Mouse (Mus musculus) CD4-positive, CD25-positive, alpha-beta regulatory T cell, adult 2 months (primary cell): ENCODE measurements around the gene Cd160.

Source experiments
- DNase-seq: peaks from one replicate; pipeline ENCODE4 v3.0.0-alpha.2; 2012; ENCODE audit warnings: low read depth, low spot score

Gene Cd160

DNA sequence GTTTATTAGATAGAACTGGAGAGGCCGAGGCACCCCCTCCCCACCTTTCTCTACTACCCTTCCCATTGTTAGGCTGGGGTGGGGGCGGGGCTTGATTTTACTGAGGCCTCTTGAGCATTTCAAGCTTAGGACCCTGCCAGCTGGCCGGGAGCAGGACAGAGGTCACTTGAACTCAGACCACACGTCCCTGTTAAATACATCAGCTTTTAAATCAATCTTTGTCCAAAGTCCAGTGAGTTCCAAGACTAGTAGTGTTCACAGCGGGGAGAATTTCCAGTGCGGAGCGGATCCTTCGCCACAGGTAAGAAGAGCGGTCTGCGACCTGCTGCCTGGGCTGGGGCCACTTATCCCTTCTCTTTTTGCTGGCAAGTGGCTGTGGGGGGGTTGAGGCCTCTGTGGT lies 705 bp upstream of the Cd160 start:
- no peak for DNase-seq

DNA sequence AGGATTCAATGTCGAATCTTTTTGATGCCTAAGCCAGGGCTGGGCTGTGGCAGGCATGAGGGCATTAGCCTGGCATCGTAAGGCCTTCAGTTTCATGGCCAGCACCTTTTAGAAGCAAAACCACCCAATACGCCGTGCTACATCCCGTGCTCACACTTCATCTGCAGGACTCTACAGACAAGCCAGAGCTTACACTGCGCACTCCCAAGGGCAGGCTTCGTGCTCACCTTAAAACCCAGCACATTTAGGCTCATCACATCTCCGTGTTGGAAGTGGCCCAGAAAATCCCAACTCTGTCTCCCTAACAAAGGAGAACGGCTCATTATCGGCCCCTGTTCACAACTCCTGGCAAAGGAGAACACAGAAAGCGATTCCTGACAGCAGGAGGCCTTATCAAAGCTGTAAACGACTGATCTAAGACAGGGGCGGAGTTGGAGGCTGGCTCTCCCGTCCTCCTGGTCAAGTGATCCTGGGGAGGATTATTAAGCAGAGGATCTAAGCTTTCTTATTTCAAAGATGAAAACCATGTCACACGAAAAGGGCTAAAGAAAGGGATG lies 765 bp downstream of the Cd160 start:
- DNase-seq, result no peak

DNA sequence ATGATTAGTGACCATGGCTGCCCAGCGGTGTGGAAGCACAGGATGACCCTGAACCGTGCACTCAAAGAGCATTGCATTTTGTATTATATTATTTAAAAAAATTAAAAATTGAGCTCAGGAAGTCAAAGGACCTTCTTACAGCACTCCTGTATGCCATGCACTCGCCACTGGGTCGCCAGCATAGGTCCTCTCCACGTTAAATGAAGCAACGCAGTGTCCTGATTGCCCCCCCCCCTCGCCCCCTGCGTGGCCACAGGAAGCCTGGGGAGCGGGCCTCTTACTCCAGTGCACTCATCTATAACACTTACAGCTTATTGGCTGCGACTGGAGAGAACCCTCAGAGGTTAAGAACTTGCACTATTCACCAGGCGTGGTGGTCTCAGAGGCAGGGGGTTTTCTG lies 3.9 kb downstream of the Cd160 start:
- DNase-seq, result no peak

DNA sequence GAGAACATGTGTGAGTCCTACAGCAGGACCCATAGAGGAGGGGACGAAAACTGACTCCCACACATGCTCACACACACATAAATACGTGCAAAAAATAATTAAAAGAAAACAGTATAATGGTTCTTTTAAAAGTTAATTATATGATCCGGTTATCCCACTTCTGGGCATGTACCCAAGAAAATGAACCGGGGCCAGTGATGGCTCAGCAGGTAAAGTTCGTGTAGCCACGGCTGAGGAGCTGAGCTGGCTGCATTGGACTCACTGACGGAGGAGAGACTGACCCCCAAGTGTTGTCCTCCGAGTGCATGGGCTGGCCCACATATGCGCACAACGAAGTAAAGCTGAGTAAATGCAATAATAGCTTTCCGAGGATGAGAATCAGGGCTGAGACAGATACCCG lies 4.5 kb downstream of the Cd160 start:
- DNase-seq, result no peak

DNA sequence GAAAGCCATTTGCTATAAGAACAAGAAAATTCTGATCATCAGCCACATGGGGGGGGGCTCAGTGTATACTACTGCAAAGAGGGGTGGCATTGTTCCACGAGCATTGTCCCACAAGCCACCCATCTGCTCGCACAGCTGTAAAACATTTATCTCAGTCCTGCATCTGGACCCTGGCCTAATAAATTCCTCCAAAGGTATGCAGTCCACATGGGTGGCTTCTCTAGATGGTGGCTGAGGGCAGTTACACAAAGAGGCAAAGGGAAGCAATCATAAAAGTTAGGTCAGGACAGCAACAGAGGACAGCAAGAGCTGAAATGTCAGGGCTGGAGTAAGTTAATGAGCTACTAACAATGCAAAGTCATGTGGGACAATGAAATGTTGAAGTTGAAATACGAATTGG lies 5.5 kb downstream of the Cd160 start:
- no peak for DNase-seq

DNA sequence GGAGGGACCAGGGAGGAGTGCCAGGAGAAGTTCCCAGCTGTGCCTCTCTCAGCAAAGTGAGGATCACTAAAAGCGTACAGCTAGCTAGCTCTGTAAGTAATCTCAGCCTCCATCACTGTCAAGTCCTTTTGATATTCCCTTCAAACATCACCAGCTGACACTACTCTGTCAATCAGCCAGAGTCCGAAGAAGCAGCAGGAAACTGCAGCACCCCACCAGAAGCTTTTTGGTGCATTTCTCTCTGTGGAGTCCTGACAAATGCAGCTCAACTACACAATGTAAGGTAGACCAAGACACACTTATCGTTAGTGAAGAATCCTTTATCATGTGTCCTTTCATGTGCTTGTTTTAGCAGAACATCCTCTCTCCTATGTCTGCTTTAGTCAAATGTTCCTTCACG lies 7.6 kb downstream of the Cd160 start:
- DNase-seq, result no peak

DNA sequence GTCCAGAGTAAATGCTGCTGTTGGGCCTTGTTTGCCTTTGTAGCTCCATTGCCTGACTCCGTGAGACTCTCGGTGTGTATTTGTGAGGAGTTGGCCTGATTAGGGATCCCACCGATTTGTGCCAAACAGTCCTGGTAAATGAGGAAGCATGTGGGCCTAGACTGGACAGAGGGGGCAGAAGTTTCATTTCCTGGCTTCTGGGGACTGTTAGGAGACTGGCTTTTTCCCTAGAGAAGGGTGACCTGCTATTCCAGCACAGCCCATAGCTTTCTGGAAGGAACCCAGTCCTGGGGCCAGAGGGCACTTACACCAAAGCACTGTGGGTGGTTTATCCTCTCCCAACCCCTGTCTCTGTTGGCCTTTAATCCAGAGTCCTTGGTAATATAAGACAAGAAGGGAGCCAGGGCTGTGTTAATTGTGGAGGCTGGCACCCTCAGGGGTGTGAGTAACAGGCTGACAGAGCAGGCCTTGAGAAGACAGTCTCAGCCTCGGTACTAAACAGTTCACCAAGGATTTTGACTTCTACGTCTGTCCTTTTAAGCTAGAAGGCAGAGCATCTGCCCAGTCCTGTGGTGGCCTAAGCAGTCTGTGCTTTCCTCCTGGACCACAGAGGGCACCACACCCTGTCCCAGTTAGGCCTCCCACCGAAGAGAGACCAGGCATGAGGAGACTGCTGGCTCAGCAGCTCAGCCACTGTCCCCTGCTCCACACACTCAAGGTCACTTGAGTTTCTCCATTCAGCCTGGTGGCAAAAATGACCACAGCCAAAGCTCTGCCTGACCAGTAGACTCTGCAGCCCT lies 8.8 kb downstream of the Cd160 start:
- DNase-seq, result no peak

DNA sequence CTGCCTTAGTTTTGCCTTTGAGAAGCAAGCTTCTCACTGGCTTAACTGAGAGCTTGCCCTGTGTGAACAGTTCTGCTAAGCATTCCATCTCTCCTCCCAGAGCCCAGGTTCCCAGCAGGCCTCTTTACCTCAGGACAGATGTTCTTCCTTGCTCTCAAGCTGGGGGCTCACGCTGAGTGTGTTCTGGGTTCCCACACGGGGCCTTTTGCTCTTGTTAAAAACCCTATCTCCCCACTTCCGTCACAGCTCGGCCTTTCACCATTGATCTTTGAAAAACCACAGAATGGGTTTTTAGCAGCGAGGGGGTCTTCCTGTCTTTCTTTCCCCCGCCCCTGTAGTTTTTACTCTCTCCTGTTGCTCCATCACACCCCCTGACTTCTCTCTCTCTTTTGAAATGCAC lies 14.8 kb downstream of the Cd160 start:
- DNase-seq, result peak; percentile 51

DNA sequence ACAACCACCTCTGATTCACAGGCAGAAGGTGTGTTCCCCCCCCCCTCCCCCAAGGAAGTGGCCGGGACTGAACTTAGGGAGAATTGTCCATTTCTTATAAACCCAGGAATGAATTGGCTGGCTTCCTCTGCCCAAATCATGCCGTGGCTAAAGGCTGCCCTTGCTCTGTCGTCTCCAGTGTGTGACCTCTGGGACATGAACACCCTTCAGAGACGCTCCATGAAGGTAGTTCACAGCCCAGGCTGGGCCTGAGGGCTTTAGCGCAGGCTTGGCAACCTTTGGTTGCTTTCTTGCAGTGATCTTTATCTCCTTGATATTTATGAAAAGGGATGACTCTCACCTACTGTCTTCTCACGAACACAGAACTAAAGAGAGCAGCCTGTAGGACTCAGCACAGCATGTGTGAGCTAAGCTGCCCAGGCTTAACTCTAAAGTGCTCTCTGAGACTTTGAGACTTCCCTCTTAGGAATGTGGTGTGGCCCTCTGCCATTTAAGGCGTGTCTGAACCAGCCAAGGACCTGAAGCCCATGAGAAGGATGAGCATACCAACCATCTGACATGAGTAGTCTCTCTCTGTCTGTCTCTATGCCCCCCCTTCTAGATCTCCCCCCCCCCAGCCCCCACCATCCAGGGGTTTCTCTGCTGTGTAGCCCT lies 15.4 kb downstream of the Cd160 start:
- DNase-seq, result peak; percentile 31

DNA sequence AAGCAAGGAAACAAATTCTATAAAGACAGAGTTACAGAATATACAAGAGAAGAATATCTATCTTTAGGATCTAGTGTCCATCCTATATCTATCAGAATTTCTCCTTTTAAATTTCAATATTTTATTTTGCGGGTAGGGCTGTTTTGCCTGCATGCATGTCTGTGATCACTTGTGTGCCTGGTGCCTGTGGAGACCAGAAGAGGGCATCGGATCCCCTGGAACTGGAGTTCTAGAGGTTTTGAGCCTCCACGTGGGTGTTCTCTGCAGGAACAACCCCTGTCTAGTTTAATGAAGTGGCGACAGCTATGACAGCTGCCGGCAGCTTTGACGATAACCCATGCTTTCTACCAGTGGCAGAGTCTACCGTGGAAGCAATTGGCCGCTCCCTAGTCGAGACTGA lies 16.0 kb downstream of the Cd160 start:
- DNase-seq, result peak; percentile 69

DNA sequence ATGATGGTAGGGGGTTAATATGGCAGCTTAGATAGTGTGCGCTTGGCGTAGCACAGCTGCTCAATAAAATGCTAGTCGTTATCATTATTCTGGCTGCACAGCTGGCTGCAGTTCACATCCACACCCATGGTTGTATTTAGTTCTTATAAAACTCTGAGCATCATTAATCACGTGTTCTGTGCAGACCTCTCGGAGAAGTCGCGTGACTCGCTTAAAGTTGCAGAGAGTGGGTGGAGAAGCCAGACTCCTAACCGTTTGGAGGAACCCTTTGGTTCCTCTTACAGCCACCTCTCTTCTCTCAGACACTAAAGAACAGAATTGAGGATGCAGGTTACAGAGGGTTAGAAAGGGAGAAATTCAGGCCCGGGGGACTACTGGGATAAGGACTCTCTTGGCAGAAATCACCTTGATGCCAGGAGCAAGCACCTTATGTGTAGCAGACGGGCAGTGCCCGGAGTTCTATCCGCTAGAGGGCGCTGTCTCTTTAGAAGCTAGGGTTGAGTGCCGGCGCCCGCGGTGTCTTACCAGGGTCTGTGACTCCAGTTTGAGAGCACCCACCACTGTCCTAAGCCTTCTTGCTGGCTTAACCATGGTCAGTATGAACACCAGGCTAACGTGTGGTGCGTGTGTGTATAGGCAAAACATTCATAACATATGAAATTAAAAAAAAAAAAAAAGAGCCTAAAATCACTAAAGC lies 16.6 kb downstream of the Cd160 start:
- peak; percentile 91 for DNase-seq

DNA sequence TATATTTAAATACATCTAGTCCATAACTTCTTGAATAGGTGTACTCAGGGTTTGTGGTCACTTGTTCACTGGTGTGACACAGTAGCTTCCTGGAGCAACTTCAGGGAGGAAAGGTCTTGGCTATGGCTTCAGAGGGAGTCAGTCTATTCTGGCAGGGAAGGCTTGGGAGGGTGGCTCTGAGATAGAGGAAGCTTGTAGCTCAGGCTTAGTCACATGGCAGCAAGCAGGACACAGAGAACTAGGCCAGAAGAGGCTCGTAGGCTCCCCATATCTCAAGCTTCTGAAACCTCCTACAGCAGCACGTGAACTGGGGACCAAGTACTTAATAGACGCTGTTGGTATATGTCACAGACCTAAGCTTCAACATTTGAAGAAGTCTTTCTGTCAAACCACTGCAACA lies 17.9 kb downstream of the Cd160 start:
- DNase-seq, result no peak

DNA sequence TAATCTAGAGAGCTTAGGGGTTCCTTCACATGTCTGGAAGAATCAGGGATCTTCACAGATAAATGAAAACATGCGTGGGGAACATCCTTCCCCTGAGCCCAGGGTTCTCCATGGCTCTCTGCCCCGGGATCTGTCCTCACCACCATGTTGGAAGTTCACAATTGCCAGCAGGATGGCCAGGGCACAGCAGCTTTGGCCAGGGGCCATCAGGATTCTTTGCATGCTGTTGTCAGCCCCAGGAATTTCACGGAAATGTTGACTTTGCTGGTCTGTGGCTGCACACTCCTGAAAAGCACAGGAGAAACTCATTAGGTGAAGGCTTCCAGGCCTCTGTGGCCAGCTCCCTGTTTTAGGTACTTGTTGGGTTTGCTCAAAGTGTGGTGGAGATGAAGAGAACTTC lies 20.5 kb downstream of the Cd160 start:
- DNase-seq, result no peak

DNA sequence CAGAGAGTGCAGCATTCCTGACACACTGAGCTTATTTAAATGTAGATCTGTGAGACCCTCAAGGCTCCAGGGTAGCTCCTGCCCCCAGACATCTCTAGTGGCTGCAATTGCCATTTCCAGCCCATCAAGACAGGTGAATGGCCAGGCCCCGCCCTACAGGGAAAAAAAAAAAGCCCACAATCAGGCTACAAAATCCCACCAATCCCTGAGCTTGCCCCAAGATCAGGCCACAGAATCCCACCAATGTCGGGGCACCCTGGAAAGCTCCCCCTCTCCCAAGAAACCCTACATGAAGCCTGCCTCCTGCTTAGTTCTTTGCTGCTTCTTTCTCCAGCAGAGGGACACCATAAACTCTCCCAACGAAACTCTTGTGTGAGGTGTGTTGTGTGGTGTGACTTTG lies 21.0 kb downstream of the Cd160 start:
- no peak for DNase-seq

DNA sequence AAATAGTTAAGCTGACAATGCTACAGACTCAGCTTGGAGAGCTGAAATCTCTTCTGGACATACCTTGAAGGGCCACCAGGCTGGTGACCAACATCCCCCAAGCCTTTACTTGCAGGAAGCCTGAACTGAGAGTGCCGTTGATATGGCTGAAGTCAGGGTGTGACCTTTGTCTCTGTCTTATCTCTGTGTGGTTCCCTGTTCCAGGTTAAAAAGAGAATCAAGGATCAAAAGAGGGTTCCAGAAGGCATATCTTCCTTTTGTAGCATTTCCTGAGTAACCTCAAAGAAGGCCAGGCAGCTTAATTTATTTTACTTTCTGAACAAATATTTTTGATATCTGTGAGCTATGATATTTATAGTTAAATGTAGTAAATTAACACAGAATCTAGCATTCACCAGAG lies 26.9 kb downstream of the Cd160 start:
- no peak for DNase-seq

DNA sequence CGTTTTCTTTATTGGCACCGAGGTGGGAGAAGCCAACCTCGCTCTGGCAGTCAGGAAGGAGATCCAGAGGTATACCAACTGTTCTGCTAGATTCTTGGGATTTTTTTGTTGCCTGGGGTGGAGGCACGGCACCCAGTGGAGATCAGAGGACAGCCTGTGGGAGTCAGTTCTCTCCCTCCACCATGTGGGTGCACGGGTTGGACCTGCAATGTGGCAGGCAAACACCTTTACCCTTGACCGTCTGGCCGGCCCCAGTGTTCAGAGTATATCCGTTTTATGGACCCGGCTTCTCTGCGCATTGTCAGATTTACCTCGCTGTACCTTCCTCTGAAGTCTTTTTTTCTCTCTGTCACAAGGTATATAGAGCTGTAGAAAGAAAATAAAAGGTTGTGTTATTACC lies 28.9 kb downstream of the Cd160 start:
- no peak for DNase-seq

DNA sequence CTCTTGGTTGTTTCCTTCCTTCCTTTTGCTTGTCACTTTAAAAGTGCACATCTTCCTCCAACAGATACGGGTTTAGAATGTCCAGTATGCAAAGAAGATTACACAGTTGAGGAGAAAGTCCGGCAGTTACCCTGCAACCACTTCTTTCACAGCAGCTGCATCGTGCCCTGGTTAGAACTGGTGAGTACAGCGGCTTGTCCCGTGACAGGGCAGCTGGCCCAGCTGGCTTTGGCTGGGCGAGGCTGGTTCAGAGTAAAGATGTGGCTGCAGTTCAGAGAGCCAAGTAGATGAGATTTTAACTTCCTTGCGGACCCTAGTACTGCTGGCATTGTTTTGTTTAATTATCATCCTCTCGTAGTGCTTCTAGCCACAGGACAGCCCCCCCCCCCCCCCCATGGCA lies 40.6 kb downstream of the Cd160 start:
- no peak for DNase-seq

DNA sequence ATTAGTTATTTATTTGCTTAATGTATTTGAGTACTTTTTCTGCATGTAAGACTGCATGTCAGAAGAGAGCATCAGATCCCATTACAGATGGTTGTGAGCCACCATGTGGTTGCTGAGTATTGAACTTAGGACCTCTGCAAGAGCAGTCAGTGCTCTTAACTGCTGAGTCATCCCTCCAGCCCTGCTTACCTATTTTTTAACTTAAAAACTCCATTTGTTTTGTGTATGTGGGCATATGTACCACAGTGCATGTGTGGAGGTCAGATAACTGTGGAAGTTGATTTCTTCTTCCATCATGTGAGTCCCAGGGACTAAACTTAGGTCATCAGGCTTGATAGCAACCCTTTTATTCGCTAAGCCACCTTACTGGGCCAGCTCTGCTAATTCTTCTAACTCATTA lies 41.4 kb downstream of the Cd160 start:
- no peak for DNase-seq

DNA sequence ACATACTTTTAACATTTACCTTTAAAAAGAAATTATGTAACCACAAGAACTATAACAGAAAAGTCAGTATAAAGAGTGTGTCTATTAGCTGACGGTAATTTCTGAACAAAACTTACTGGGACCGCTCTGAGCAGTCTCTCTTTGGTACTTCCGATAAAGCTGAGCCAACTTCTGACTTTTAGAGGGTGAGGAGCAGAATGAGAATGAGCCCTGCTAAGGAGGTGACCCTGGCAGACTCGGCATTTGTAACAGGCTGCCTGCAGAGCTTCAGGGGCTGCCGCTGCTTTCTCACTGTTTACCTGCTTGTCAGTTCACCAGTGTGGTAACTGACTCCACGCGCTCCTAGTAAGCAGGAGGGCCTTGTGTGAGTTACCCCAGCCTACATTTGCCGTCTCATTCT lies 46.9 kb downstream of the Cd160 start:
- no peak for DNase-seq

DNA sequence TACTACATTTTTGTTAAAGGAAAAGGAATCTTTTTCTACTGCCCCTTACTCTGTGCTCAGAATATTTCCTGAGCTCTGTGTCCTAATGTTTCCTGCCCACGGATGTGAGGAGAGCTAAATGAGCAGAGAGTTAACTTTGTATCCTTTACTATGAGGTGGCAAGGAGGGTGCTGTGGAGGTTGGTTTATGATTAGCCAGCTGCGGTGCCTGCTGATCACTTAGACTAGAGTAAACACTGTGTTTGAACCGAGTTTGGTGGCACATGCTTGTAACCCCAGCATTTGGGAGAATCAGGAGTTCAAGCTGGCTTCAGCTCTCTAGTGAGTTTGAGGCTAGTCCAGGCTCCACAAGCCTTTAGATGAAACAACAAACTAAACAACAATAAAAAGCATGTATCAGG lies 52.0 kb downstream of the Cd160 start:
- DNase-seq, result no peak

DNA sequence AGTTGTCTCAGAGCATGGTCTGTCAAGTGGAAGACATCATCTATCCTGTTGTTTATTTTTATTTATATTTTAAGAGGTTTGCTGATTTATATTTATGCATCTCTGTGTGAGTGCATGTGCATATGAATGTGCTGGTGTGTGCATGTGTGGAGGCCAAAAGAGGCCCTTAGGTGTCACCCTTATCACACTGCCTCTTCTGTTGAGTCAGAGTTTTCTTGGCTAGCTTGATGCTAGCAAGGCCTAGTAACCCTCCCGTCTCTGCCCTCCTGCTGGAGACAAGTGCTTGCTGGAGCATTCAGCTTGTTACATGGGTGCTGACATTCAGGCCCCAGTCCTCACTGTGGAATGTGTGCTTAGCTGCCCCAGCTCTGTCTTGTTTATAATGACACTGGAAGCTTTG lies 56.2 kb downstream of the Cd160 start:
- DNase-seq, result no peak

DNA sequence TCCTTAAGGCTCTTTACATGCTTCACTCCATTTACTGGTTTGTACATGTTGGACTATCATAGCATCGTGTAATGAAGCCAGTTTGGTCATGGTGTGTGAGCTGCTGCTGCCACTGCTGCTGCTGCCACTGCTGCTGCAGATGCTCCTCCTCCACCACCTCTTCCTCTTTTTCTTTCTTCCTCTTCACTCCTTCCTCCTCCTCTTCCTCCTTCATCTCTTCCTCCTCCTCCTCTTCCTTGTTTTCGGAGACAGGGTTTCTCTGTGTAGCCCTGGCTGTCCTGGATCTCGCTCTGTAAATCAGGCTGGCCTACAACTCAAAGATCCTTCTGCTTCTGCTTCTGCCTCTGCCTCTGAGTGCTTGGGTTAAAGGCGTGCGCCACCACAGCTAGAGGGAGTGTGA lies 59.2 kb downstream of the Cd160 start:
- no peak for DNase-seq

DNA sequence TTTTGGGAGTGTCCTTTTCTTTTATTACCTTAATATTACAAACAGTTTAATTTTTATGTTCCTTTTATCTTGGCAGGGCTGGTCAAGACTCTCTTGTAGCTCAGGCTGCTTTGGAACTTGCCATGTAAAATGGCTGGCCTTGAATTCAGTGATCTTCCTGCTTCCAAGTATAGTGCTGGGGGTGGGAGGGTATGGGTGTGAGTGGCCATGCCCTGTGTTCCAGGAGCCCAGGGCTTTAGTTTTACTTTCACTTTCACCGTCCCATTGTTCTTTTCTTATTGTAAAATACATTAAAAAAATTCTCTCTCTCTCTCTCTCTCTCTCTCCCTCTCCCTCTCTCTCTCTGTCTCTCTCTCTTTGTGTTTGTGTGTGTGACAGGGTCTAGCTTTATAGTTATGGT lies 64.6 kb downstream of the Cd160 start:
- peak; percentile 51 for DNase-seq
